Mouse (Mus musculus): ENCODE data around the gene Wdr74. TPM values are rescaled to one million over a fixed set of nuclear protein-coding genes. Genes with fewer than 3 reads are reported as not detected.

The Wdr74 gene
- 11.1 TPM for polyA plus RNA-seq (2014; fragmentation: Illumina TruSeq; extraction: RNeasy Lipid Tissue Mini Kit (QIAGEN cat#74804))

GRCm38 (mm10) chr19:8735389-8736159 is at the start of gene Wdr74:
Gene Wdr74 (plus strand): TSS chr19:8735827.

GRCm38 (mm10) chr19:8722907-8723573 is 12.6 kb upstream of the Wdr74 start, which contains the start of gene Slc3a2:
Gene Slc3a2 (minus strand): TSS chr19:8723369.

GRCm38 (mm10) chr19:8740603-8741002 is 5.0 kb downstream of the Wdr74 start, which contains the start of gene 1700092M07Rik:
Gene 1700092M07Rik (plus strand): TSS chr19:8740718.

GRCm38 (mm10) chr19:8741243-8741869 is 5.7 kb downstream of the Wdr74 start, which contains the start of gene Stx5a:
Gene Stx5a (plus strand): TSS chr19:8741413.

GRCm38 (mm10) chr19:8756635-8757387 is 21.2 kb downstream of the Wdr74 start, which contains the start of gene Nxf1:
Gene Nxf1 (plus strand): TSS chr19:8757073.

GRCm38 (mm10) chr19:8770567-8771270 is 35.1 kb downstream of the Wdr74 start, which contains the start of gene Tmem223:
Gene Tmem223 (plus strand): TSS chr19:8770996.

GRCm38 (mm10) chr19:8774086-8774835 is 38.6 kb downstream of the Wdr74 start, which contains the start of gene Tmem179b:
Gene Tmem179b (minus strand): TSS chr19:8774467.

GRCm38 (mm10) chr19:8786008-8786781 is 50.6 kb downstream of the Wdr74 start, which contains the start of gene Taf6l:
Gene Taf6l (minus strand): TSS chr19:8786417.

Other genes with a start within 250 kb of the Wdr74 start
- gene Slc22a8, start 144.6 kb upstream of the Wdr74 start, polyA plus RNA-seq (2014; fragmentation: Illumina TruSeq; extraction: RNeasy Lipid Tissue Mini Kit (QIAGEN cat#74804)), result not detected
- not detected for gene Slc22a6, start 117.8 kb upstream of the Wdr74 start, polyA plus RNA-seq (2014; fragmentation: Illumina TruSeq; extraction: RNeasy Lipid Tissue Mini Kit (QIAGEN cat#74804))
- gene Chrm1, start 72.0 kb upstream of the Wdr74 start, polyA plus RNA-seq (2014; fragmentation: Illumina TruSeq; extraction: RNeasy Lipid Tissue Mini Kit (QIAGEN cat#74804)), result not detected
- 233 TPM for gene Slc3a2, start 12.5 kb upstream of the Wdr74 start, polyA plus RNA-seq (2014; fragmentation: Illumina TruSeq; extraction: RNeasy Lipid Tissue Mini Kit (QIAGEN cat#74804))
- not detected for gene 1700092M07Rik, start 4.9 kb downstream of the Wdr74 start, polyA plus RNA-seq (2014; fragmentation: Illumina TruSeq; extraction: RNeasy Lipid Tissue Mini Kit (QIAGEN cat#74804))
- 65.4 TPM for gene Stx5a, start 5.6 kb downstream of the Wdr74 start, polyA plus RNA-seq (2014; fragmentation: Illumina TruSeq; extraction: RNeasy Lipid Tissue Mini Kit (QIAGEN cat#74804))
- gene Nxf1, start 21.2 kb downstream of the Wdr74 start, polyA plus RNA-seq (2014; fragmentation: Illumina TruSeq; extraction: RNeasy Lipid Tissue Mini Kit (QIAGEN cat#74804)), result 63.1 TPM
- 26.6 TPM for gene Tmem223, start 35.2 kb downstream of the Wdr74 start, polyA plus RNA-seq (2014; fragmentation: Illumina TruSeq; extraction: RNeasy Lipid Tissue Mini Kit (QIAGEN cat#74804))
- gene Tmem179b, start 38.6 kb downstream of the Wdr74 start, polyA plus RNA-seq (2014; fragmentation: Illumina TruSeq; extraction: RNeasy Lipid Tissue Mini Kit (QIAGEN cat#74804)), result 29.5 TPM
- 1.2 TPM for gene Taf6l, start 50.6 kb downstream of the Wdr74 start, polyA plus RNA-seq (2014; fragmentation: Illumina TruSeq; extraction: RNeasy Lipid Tissue Mini Kit (QIAGEN cat#74804))
- 64.4 TPM for gene Polr2g, start 62.8 kb downstream of the Wdr74 start, polyA plus RNA-seq (2014; fragmentation: Illumina TruSeq; extraction: RNeasy Lipid Tissue Mini Kit (QIAGEN cat#74804))
- not detected for gene Zbtb3, start 66.7 kb downstream of the Wdr74 start, polyA plus RNA-seq (2014; fragmentation: Illumina TruSeq; extraction: RNeasy Lipid Tissue Mini Kit (QIAGEN cat#74804))
- gene Ttc9c, start 83.5 kb downstream of the Wdr74 start, polyA plus RNA-seq (2014; fragmentation: Illumina TruSeq; extraction: RNeasy Lipid Tissue Mini Kit (QIAGEN cat#74804)), result 110 TPM
- gene Hnrnpul2, start 84.2 kb downstream of the Wdr74 start, polyA plus RNA-seq (2014; fragmentation: Illumina TruSeq; extraction: RNeasy Lipid Tissue Mini Kit (QIAGEN cat#74804)), result 169 TPM
- 3.6 TPM for gene AC129217.1, start 93.9 kb downstream of the Wdr74 start, polyA plus RNA-seq (2014; fragmentation: Illumina TruSeq; extraction: RNeasy Lipid Tissue Mini Kit (QIAGEN cat#74804))
- 25.1 TPM for gene Bscl2, start 101.6 kb downstream of the Wdr74 start, polyA plus RNA-seq (2014; fragmentation: Illumina TruSeq; extraction: RNeasy Lipid Tissue Mini Kit (QIAGEN cat#74804))
- gene Gng3, start 103.4 kb downstream of the Wdr74 start, polyA plus RNA-seq (2014; fragmentation: Illumina TruSeq; extraction: RNeasy Lipid Tissue Mini Kit (QIAGEN cat#74804)), result 0.57 TPM
- gene Lrrn4cl, start 114.9 kb downstream of the Wdr74 start, polyA plus RNA-seq (2014; fragmentation: Illumina TruSeq; extraction: RNeasy Lipid Tissue Mini Kit (QIAGEN cat#74804)), result 10.2 TPM
- gene Ubxn1, start 135.7 kb downstream of the Wdr74 start, polyA plus RNA-seq (2014; fragmentation: Illumina TruSeq; extraction: RNeasy Lipid Tissue Mini Kit (QIAGEN cat#74804)), result 15.6 TPM
- gene Uqcc3, start 145.1 kb downstream of the Wdr74 start, polyA plus RNA-seq (2014; fragmentation: Illumina TruSeq; extraction: RNeasy Lipid Tissue Mini Kit (QIAGEN cat#74804)), result 2.8 TPM
- 51.7 TPM for gene Lbhd1, start 147.9 kb downstream of the Wdr74 start, polyA plus RNA-seq (2014; fragmentation: Illumina TruSeq; extraction: RNeasy Lipid Tissue Mini Kit (QIAGEN cat#74804))
- not detected for gene Gm49403, start 148.1 kb downstream of the Wdr74 start, polyA plus RNA-seq (2014; fragmentation: Illumina TruSeq; extraction: RNeasy Lipid Tissue Mini Kit (QIAGEN cat#74804))
- gene 1810009A15Rik, start 153.0 kb downstream of the Wdr74 start, polyA plus RNA-seq (2014; fragmentation: Illumina TruSeq; extraction: RNeasy Lipid Tissue Mini Kit (QIAGEN cat#74804)), result 17.4 TPM
- gene Gm49416, start 153.1 kb downstream of the Wdr74 start, polyA plus RNA-seq (2014; fragmentation: Illumina TruSeq; extraction: RNeasy Lipid Tissue Mini Kit (QIAGEN cat#74804)), result not detected
- gene Ints5, start 157.2 kb downstream of the Wdr74 start, polyA plus RNA-seq (2014; fragmentation: Illumina TruSeq; extraction: RNeasy Lipid Tissue Mini Kit (QIAGEN cat#74804)), result 1.3 TPM
- 88.1 TPM for gene Ganab, start 162.2 kb downstream of the Wdr74 start, polyA plus RNA-seq (2014; fragmentation: Illumina TruSeq; extraction: RNeasy Lipid Tissue Mini Kit (QIAGEN cat#74804))
- 6.5 TPM for gene B3gat3, start 184.5 kb downstream of the Wdr74 start, polyA plus RNA-seq (2014; fragmentation: Illumina TruSeq; extraction: RNeasy Lipid Tissue Mini Kit (QIAGEN cat#74804))
- gene Rom1, start 193.5 kb downstream of the Wdr74 start, polyA plus RNA-seq (2014; fragmentation: Illumina TruSeq; extraction: RNeasy Lipid Tissue Mini Kit (QIAGEN cat#74804)), result 0.60 TPM
- 3.0 TPM for gene Eml3, start 193.7 kb downstream of the Wdr74 start, polyA plus RNA-seq (2014; fragmentation: Illumina TruSeq; extraction: RNeasy Lipid Tissue Mini Kit (QIAGEN cat#74804))
- 93.8 TPM for gene Mta2, start 206.0 kb downstream of the Wdr74 start, polyA plus RNA-seq (2014; fragmentation: Illumina TruSeq; extraction: RNeasy Lipid Tissue Mini Kit (QIAGEN cat#74804))
- 2.3 TPM for gene Tut1, start 218.0 kb downstream of the Wdr74 start, polyA plus RNA-seq (2014; fragmentation: Illumina TruSeq; extraction: RNeasy Lipid Tissue Mini Kit (QIAGEN cat#74804))
- gene Eef1g, start 231.2 kb downstream of the Wdr74 start, polyA plus RNA-seq (2014; fragmentation: Illumina TruSeq; extraction: RNeasy Lipid Tissue Mini Kit (QIAGEN cat#74804)), result 118 TPM

All from ovary, adult 10 weeks (tissue).